Mouse (Mus musculus) gastrocnemius, adult 2 months (tissue): ENCODE data around the gene Cactin. TPM values are rescaled to one million over a fixed set of nuclear protein-coding genes. Genes with fewer than 3 reads are reported as not detected.
A peak's percentile ranks its signal among the peaks of the same experiment; 100 is the strongest.

Source experiments
- DNase-seq: peaks from one replicate; pipeline ENCODE4 v3.0.0; 2022
- H3K27ac ChIP-seq: fragments of 200-600 bp; 2 replicates; pipeline ENCODE4 v1.8.1; 2022; ENCODE audit warnings: mild to moderate bottlenecking
- H3K4me3 ChIP-seq: fragments of 200-600 bp; 2 replicates; pipeline ENCODE4 v1.8.1; 2022; ENCODE audit warnings: mild to moderate bottlenecking, moderate library complexity
- CTCF ChIP-seq: fragments of 200-600 bp; IDR thresholded peaks from 2 replicates; pipeline ENCODE4 v1.8.1; 2022; ENCODE audit warnings: antibody characterized with exemption, mild to moderate bottlenecking, moderate library complexity
- intact Hi-C: fragments of 180-260 bp; cut with DNase I; formaldehyde crosslinking; loops from one replicate; pipeline ENCODE4 v1.15.1; 2025
- total RNA-seq, 2 experiments: library from RNA; stranded (reverse); gene quantifications; 2 replicates each; pipeline ENCODE4 v1.2.3; 2021

The Cactin gene
- total RNA-seq, 2 experiments from 2014 or later: 8.5 to 11.5 TPM

GRCm38 (mm10) chr10:81313581-81313980, 7.3 kb upstream of the Cactin start:
- H3K4me3 ChIP-seq: no peak overlapping the region
- intact Hi-C loops: no loop called here
- DNase-seq: no peak
- H3K27ac ChIP-seq: no peak overlapping the region
- no peak for TF ChIP-seq CTCF

GRCm38 (mm10) chr10:81314201-81314600, 6.7 kb upstream of the Cactin start:
- TF ChIP-seq CTCF: no peak
- DNase-seq: no peak
- no peak overlapping the region for H3K4me3 ChIP-seq
- H3K27ac ChIP-seq: no peak overlapping the region
- intact Hi-C loops: no loop called here

GRCm38 (mm10) chr10:81315587-81315986, 5.3 kb upstream of the Cactin start:
- H3K4me3 ChIP-seq: no peak overlapping the region
- DNase-seq: no peak
- intact Hi-C loops: no loop called here
- TF ChIP-seq CTCF: no peak
- no peak overlapping the region for H3K27ac ChIP-seq

- TF ChIP-seq CTCF: peak; percentile 51
- no peak for DNase-seq
- Histone ChIP-seq H3K4me3 (no peak overlapping the region; the same call in 1 of the 2 replicates), H3K27ac (no peak overlapping the region)
- intact Hi-C loops: no loop called here
Measured at GRCm38 (mm10) chr10:81316338-81317060, 4.4 kb upstream of the Cactin start.

GRCm38 (mm10) chr10:81317273-81317672, 3.6 kb upstream of the Cactin start:
- DNase-seq: no peak
- TF ChIP-seq CTCF: no peak
- peak overlapping the region; percentile 33 for H3K4me3 ChIP-seq

GRCm38 (mm10) chr10:81318589-81319329, 2.1 kb upstream of the Cactin start:
- Histone ChIP-seq H3K4me3 (peak overlapping the region; percentile 98), H3K27ac (peak overlapping the region; percentile 98)
- no peak for TF ChIP-seq CTCF
- intact Hi-C loops: loop anchor here (2.0 kb wide), 1 partner anchor 26 kb away; the partner anchor contains the start of gene Pip5k1c
- peak; percentile 78 for DNase-seq

More at GRCm38 (mm10) chr10:81317273-81317672, 3.6 kb upstream of the Cactin start:
- intact Hi-C loops: no loop called here
- peak overlapping the region; percentile 24; the same call in 1 of the 2 replicates for H3K27ac ChIP-seq

GRCm38 (mm10) chr10:81319330-81319699, 1.6 kb upstream of the Cactin start:
- intact Hi-C loops: loop anchor here (2.0 kb wide), 1 partner anchor 27 kb away; the partner anchor contains the start of gene Pip5k1c
- Histone ChIP-seq H3K27ac (peak overlapping the region; percentile 98), H3K4me3 (peak overlapping the region; percentile 98)
- DNase-seq: no peak
- peak; percentile 34; the same call in 1 of the 2 replicates for TF ChIP-seq CTCF

- TF ChIP-seq CTCF: no peak
- no peak for DNase-seq
- H3K4me3 ChIP-seq: peak overlapping the region; percentile 98
- intact Hi-C loops: loop anchor here (2.0 kb wide), 1 partner anchor 27 kb away; the partner anchor contains the start of gene Pip5k1c
- H3K27ac ChIP-seq: peak overlapping the region; percentile 98
Measured at GRCm38 (mm10) chr10:81319741-81320549, 958 bp upstream of the Cactin start.

- no peak for TF ChIP-seq CTCF
- DNase-seq: no peak
- intact Hi-C loops: no loop called here
- peak overlapping the region; percentile 98 for H3K4me3 ChIP-seq
- peak overlapping the region; percentile 98 for H3K27ac ChIP-seq
Measured at GRCm38 (mm10) chr10:81321436-81321835, 533 bp downstream of the Cactin start.

GRCm38 (mm10) chr10:81322444-81322843, 1.5 kb downstream of the Cactin start:
- no peak overlapping the region for H3K27ac ChIP-seq
- TF ChIP-seq CTCF: no peak
- intact Hi-C loops: loop anchor here (2.0 kb wide), 1 partner anchor 26 kb away; no protein-coding TSS in a partner anchor
- H3K4me3 ChIP-seq: peak overlapping the region; percentile 98
- DNase-seq: no peak

GRCm38 (mm10) chr10:81323141-81323775, 2.4 kb downstream of the Cactin start:
- Histone ChIP-seq H3K27ac (no peak overlapping the region), H3K4me3 (no peak overlapping the region)
- DNase-seq: no peak
- intact Hi-C loops: loop anchor here (2.0 kb wide), 1 partner anchor 26 kb away; no protein-coding TSS in a partner anchor
- no peak for TF ChIP-seq CTCF
